Mouse (Mus musculus) lung, embryonic 16.5 days (tissue): ENCODE data around the gene Sp2. TPM values are rescaled to one million over a fixed set of nuclear protein-coding genes. Genes with fewer than 3 reads are reported as not detected.

ENCODE experiments used
- ATAC-seq: fragments of 200-750 bp; cut with Nextera tagmentation; 2 replicates; pipeline ENCODE4 v1.8.0; 2017; ENCODE audit warnings: low read depth, mild to moderate bottlenecking, moderate library complexity
- H3K27ac ChIP-seq: fragments of 300-500 bp; sonication (generic); 2 replicates; pipeline ENCODE4 v1.5.1; 2014; ENCODE audit warnings: mild to moderate bottlenecking, control low read depth, low read length
- H3K27me3 ChIP-seq: fragments of 300-500 bp; sonication (generic); 2 replicates; pipeline ENCODE4 v1.6.1; 2014; ENCODE audit warnings: low read depth, low read length, mixed read lengths; ENCODE audit not compliant: control insufficient read depth, insufficient read depth
- H3K36me3 ChIP-seq: fragments of 300-500 bp; sonication (generic); 2 replicates; pipeline ENCODE4 v1.6.1; 2014; ENCODE audit warnings: low read length; ENCODE audit not compliant: control insufficient read depth, insufficient read depth
- H3K4me1 ChIP-seq: fragments of 300-500 bp; sonication (generic); replicated peaks from 2 replicates; pipeline ENCODE4 v1.6.1; 2014; ENCODE audit warnings: low read length, mixed read lengths; ENCODE audit not compliant: control insufficient read depth, insufficient read depth
- H3K4me2 ChIP-seq: fragments of 300-500 bp; sonication (generic); 2 replicates; pipeline ENCODE4 v1.6.1; 2014; ENCODE audit warnings: low read depth, low read length, control low read depth
- H3K4me3 ChIP-seq: fragments of 300-500 bp; sonication (generic); 2 replicates; pipeline ENCODE4 v1.5.1; 2014; ENCODE audit warnings: mild to moderate bottlenecking, low read length, control low read depth
- H3K9ac ChIP-seq: fragments of 300-500 bp; sonication (generic); 2 replicates; pipeline ENCODE4 v1.6.1; 2014; ENCODE audit warnings: low read length, control low read depth
- H3K9me3 ChIP-seq: fragments of 300-500 bp; sonication (generic); 2 replicates; pipeline ENCODE4 v1.6.1; 2016; ENCODE audit warnings: low read length; ENCODE audit not compliant: control insufficient read depth
- WGBS: fragments of 180-500 bp; shearing (Covaris S2); extraction: QIAGEN DNeasy Blood & Tissue Kit; methylation state at CpG from one replicate; pipeline ENCODE4 v1.1.7; 2014; 5-methylcytosine and 5-hydroxymethylcytosine counted together
- polyA plus RNA-seq: library from polyadenylated mRNA; unstranded; fragments of >200 nt; fragmentation: Nextera tagmentation; extraction: Ambion mirVana; gene quantifications from 2 replicates; pipeline ENCODE4 v1.2.1, GENCODE M21; 2015

Gene Sp2
- polyA plus RNA-seq, 1 experiment from 2014 or later = 22.2 TPM

DNA sequence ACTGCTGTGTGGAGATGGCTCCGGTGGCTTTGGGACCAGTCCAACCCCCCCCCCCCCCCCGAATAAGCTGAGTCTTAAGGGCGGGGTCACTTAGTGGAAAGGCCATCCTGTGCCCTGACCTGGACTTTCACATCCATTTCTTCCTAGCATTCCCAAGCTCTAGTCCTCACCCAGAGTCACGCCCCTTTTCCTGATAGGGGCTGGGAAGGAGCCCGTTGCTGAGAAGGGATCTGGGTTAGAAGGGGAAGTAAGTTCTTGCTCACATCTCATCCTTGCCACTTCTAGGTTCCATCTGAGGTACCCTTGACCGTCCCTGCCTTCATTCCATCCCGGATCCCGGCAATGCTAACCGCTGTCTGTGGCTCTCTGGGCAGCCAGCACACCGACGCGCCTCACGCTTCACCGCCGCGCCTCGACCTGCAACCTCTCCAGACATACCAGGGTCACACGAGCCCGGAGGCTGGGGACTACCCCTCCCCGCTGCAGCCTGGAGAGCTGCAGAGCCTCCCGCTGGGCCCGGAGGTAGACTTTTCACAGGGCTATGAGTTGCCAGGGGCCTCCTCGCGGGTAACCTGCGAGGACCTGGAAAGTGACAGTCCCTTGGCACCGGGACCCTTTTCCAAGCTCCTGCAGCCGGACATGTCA, 38.5 kb upstream of the Sp2 start:
- 2% methylated on average over 27 of the region's 27 CpGs for WGBS
- no peak for ATAC-seq
- H3K9me3 ChIP-seq = no peaks in the 10 kb centered on the region
- H3K9ac ChIP-seq = peak overlapping the region; percentile 73
- peaks cover 34% of the 10 kb centered on the region for H3K4me1 ChIP-seq
- H3K4me3 ChIP-seq = peak overlapping the region; percentile 61
- no peaks in the 10 kb centered on the region for H3K36me3 ChIP-seq
- no peak overlapping the region for H3K27ac ChIP-seq
- peaks cover 71% of the 10 kb centered on the region for H3K27me3 ChIP-seq
- H3K4me2 ChIP-seq = peak overlapping the region; percentile 97

DNA sequence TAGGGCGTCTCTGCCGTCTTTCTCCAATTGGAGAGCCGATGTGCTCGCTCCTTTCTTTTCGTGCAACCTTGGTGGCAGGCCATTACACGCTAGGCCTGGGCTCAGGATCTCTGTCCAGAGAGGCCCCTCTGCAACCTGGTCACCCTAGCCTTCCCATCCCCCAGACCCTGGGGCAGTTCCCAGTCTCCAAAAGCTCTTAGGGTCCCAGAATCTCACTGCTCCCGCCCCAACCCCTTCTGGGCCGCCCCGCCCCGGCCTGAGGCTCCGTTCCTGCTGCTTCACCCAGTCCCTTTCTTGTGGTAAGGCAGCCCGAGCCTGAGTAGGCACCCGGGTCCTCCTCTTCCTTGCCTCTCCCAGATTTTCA, 36.6 kb upstream of the Sp2 start:
- ATAC-seq = no peak
- H3K27me3 ChIP-seq = peaks cover 79% of the 10 kb centered on the region

DNA sequence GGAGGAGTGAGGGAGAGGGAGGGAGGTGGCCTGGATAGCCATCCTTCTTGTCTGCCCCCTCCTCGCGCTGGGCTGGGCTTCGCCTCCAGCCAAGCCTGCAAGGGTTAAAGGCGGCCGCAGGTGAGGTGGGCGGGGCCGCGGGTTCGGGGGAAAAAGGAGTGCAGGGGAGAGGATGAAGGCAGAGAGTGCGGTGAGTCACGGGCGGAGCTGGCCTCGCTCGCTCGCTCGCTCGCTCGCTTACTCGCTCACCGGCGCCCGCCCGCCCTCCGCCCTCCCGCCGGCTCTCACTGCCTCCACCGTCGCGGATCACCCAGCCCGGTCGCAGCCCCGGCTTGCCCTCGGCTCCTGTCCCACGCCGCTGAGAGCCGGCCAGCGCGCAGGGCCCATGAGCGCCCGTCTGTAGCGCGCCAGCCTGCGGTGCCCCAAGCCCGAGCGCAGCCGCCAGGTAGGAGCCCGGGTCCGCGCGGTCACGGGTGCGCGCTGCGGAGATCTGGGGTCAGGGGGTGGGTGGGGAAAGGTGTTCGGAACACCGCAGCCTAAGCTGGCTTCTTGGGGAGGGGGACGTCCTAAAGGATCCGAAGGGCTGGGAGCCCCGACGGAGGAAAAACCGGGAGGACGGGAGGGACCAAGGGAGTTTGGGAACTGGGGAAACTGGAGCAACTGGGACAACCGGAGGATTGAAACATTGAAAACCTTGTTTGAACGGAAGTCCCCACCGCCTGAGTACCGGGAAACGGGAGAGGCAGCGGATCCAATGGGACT, 36.0 kb upstream of the Sp2 start:
- ATAC-seq = peak; percentile 30

More for the DNA sequence above, 36.6 kb upstream of the Sp2 start:
- Histone ChIP-seq H3K27ac (no peak overlapping the region), H3K4me2 (peak overlapping the region; percentile 75), H3K36me3 (no peaks in the 10 kb centered on the region), H3K4me1 (peaks cover 28% of the 10 kb centered on the region), H3K4me3 (peak overlapping the region; percentile 48), H3K9ac (no peak overlapping the region), H3K9me3 (no peaks in the 10 kb centered on the region)
- 11% methylated on average over 13 of the region's 13 CpGs for WGBS

DNA sequence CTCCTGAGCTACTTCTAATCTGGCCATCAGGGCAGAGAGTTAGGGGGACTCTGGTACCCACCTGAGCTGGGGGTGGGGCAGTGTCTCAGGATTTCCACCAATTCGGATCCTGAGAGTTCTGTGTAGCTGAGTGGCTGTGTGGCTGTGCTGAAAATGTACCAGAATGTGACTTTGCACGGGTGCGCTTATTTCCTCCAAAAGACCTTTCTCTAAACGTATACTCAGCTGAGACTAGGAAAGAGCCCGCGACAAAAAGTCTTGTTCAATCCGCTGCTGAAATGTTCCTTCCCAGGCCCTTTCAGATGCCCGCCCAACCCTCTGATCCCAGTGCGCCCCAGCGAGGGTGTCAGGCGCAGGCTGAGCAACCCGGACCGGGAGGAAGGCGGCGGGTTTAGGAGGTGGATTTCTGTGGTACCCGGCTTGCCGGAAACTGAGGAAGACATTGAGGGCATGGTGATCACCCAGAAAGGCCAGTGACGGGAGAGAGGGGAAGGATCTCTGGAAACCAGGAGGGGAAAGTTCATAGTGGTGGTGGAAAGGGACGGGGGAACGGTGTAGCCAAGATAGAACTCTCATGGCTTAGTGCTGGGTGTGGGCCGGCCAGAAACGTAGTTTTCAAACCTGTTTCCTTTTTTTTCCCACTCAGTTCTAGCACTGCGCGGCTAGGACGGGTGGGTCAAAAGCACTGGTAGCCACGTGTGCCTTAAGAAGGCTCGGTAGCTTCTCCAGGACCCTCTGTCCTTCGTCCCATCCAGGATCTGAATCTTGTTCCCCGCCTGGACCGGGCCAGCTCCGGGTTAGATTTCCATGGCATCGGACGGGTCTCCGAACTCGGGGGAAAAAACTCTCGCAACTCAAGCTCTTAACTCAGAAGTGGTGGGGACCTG, 35.2 kb upstream of the Sp2 start:
- H3K9me3 ChIP-seq = no peaks in the 10 kb centered on the region
- H3K27me3 ChIP-seq = peaks cover 68% of the 10 kb centered on the region
- H3K4me1 ChIP-seq = peaks cover 31% of the 10 kb centered on the region
- ATAC-seq = no peak; the same call in 1 of the 2 replicates
- H3K9ac ChIP-seq = peak overlapping the region; percentile 42
- H3K36me3 ChIP-seq = no peaks in the 10 kb centered on the region
- H3K4me3 ChIP-seq = peak overlapping the region; percentile 48
- H3K4me2 ChIP-seq = peak overlapping the region; percentile 75
- 2% methylated on average over 36 of the region's 36 CpGs for WGBS
- H3K27ac ChIP-seq = no peak overlapping the region

More for the DNA sequence above, 36.0 kb upstream of the Sp2 start:
- H3K36me3 ChIP-seq = no peaks in the 10 kb centered on the region
- H3K27me3 ChIP-seq = peaks cover 76% of the 10 kb centered on the region
- peak overlapping the region; percentile 42 for H3K9ac ChIP-seq
- 3% methylated on average over 59 of the region's 68 CpGs for WGBS
- H3K4me2 ChIP-seq = peak overlapping the region; percentile 75
- H3K9me3 ChIP-seq = no peaks in the 10 kb centered on the region
- H3K4me1 ChIP-seq = peaks cover 28% of the 10 kb centered on the region
- no peak overlapping the region for H3K27ac ChIP-seq
- H3K4me3 ChIP-seq = peak overlapping the region; percentile 48

DNA sequence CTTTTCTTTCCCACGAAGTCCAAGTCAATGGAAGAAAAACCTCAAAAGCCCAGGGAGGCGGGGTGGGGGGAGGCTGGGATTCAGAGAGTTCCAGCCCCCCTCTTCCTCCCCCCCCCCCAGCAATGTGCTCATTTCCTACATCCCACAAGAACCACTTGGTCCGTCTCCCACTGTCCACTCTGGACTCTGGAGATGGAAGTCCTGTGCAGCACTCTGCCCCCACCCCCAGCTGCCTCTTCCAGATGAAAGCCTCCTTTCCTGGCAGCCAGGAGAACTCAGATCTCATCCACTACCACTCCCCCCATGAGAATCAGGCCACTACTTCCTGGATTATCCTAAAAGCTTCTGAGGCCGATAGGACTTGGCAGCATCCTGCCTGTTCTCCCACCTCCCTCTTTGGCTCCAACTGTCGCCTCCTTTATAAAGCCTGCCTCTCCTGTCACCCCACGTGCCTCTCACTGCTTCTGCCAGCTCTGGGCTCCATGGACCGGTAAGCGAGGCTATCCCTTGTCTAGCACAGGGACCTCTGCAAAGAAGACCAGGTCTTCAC, 30.4 kb upstream of the Sp2 start, which contains the start of gene Sp6:
Gene Sp6 (plus strand): TSS at position 274 of the 550 bp plus-strand sequence.
- H3K36me3 ChIP-seq = no peaks in the 10 kb centered on the region
- peaks cover 28% of the 10 kb centered on the region for H3K27me3 ChIP-seq
- H3K4me1 ChIP-seq = peaks cover 8% of the 10 kb centered on the region

DNA sequence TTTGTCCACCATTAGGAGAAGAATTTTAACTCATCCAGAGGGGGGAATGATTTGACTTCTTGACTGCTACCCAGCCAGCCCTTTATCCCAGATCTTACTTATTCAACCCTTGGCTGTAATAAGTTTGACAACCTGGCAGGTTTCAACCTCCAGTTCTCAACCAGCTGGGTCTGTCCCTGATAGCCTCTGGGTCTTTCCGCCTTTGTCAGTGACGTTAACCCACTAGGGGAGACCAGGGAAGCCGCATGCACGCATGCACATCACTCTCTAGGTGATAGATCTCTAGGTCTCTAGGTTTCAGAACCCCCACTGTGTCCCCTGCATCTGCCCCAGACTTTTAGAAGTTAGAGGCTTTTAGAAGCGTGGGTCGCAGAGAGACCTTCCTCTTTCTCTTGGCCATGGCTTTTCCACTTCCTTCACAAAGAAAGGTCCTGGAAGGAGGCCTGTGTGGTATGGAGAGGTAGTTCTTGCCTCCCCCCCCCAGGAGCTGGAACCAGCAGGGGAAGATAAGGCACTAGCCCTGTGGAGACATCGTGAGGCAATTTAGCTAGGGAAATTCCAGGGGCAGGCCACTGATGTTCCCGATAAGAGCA, 26.5 kb upstream of the Sp2 start:
- 48% methylated on average over 8 of the region's 8 CpGs for WGBS
- no peak for ATAC-seq
- peaks cover 3% of the 10 kb centered on the region; the same call in 1 of the 2 replicates for H3K27me3 ChIP-seq
- H3K36me3 ChIP-seq = no peaks in the 10 kb centered on the region
- H3K4me1 ChIP-seq = 0 out of 2 replicates have a peak, but pooled peaks cover 3% of the 10 kb centered on the region
- H3K9ac ChIP-seq = no peak overlapping the region
- no peak overlapping the region for H3K4me2 ChIP-seq
- H3K4me3 ChIP-seq = no peak overlapping the region
- H3K9me3 ChIP-seq = no peaks in the 10 kb centered on the region
- H3K27ac ChIP-seq = no peak overlapping the region

More for the DNA sequence above, 30.4 kb upstream of the Sp2 start, which contains the start of gene Sp6:
- peak; percentile 17; the same call in 1 of the 2 replicates for ATAC-seq
- no peak within 1 kb of the TSS for H3K4me2 ChIP-seq
- no peak within 1 kb of the TSS for H3K4me3 ChIP-seq
- H3K9ac ChIP-seq = no peak within 1 kb of the TSS
- no peaks in the 10 kb centered on the region for H3K9me3 ChIP-seq
- H3K27ac ChIP-seq = no peak within 1 kb of the TSS
- WGBS = 27% methylated on average over 8 of the region's 8 CpGs

DNA sequence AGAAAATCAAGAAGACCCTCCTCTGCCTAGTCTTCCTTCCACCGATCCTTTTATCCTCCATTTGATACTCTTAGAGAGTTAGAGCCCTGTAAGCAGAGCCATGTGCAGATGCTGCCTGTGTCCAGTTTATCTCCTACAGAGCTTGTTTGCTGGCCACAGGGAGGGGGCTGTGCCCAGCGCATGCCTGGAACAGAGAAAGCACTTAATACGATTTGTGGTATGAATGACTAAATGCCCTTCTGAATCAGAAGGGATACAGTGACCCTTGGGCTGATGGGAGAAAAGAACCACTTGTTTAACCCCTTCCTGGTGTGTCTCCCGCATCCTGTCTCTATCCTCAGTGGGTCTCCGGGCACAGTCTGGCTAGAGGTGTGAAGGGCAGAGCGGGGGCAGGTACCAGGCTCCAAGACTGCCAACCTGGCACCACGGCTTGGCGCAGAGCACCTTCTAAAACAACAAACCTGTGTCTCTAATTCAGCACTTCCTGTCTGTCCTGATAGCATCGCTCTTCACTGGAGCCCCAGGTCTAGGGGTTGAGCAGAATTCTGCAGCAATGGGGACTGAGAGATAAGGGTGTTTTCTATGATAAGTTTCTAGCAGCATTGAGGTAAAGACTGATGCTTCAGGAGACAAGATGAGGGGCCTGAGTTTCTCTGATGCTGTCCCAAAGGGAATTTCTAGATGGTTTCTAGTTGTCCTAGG, 24.5 kb upstream of the Sp2 start:
- Histone ChIP-seq H3K9me3 (no peaks in the 10 kb centered on the region), H3K4me1 (no peaks in the 10 kb centered on the region), H3K4me2 (no peak overlapping the region), H3K36me3 (no peaks in the 10 kb centered on the region), H3K27ac (no peak overlapping the region), H3K4me3 (no peak overlapping the region), H3K9ac (no peak overlapping the region), H3K27me3 (peaks cover 3% of the 10 kb centered on the region; the same call in 1 of the 2 replicates)
- 42% methylated on average over 9 of the region's 9 CpGs for WGBS
- ATAC-seq = no peak

DNA sequence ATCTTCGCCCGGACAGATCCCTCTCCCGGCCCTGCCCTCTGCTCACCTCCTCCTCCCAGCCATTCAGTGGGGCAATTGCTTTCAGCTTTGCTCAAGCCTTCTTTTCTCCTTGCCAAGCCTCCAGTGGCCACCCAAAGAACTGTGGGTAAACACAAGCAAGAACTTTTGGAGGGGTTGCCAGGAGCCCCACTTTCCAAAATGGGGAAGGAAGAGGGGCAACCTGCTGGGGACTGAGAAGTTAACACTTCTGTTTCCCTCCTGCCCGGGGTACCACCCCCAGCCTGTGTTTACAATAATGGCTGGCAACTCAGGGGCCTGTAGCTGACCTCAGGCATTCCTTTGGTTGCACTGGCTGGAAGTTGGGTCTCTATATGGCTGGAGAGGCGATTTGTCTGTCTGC, 20.4 kb upstream of the Sp2 start:
- 24% methylated on average over 5 of the region's 5 CpGs for WGBS
- Histone ChIP-seq H3K27me3 (no peaks in the 10 kb centered on the region; the same call in 1 of the 2 replicates), H3K9ac (no peak overlapping the region)

More for the DNA sequence above, 20.4 kb upstream of the Sp2 start:
- no peaks in the 10 kb centered on the region for H3K4me1 ChIP-seq
- H3K4me3 ChIP-seq = no peak overlapping the region
- no peak overlapping the region for H3K27ac ChIP-seq
- no peak for ATAC-seq
- H3K36me3 ChIP-seq = no peaks in the 10 kb centered on the region
- no peaks in the 10 kb centered on the region for H3K9me3 ChIP-seq
- H3K4me2 ChIP-seq = no peak overlapping the region
